Mouse (Mus musculus): ENCODE data around the gene Tspan9. TPM values are rescaled to one million over a fixed set of nuclear protein-coding genes. Genes with fewer than 3 reads are reported as not detected.
A peak's percentile ranks its signal among the peaks of the same experiment; 100 is the strongest.

The Tspan9 gene
- total RNA-seq, 2 experiments from 2014 or later = 0.26 TPM; not detected in 1

- no peak for ATAC-seq (ENCODE audit: poor library complexity, severe bottlenecking)
Observed at GRCm38 (mm10) chr6:128078508-128078907, 64.9 kb downstream of the Tspan9 start.

GRCm38 (mm10) chr6:128076104-128077020 is 67.0 kb downstream of the Tspan9 start:
- no peak for ATAC-seq (ENCODE audit: poor library complexity, severe bottlenecking)

- no peak for ATAC-seq (ENCODE audit: poor library complexity, severe bottlenecking)
Observed at GRCm38 (mm10) chr6:128075453-128076003, 67.9 kb downstream of the Tspan9 start.

DNA sequence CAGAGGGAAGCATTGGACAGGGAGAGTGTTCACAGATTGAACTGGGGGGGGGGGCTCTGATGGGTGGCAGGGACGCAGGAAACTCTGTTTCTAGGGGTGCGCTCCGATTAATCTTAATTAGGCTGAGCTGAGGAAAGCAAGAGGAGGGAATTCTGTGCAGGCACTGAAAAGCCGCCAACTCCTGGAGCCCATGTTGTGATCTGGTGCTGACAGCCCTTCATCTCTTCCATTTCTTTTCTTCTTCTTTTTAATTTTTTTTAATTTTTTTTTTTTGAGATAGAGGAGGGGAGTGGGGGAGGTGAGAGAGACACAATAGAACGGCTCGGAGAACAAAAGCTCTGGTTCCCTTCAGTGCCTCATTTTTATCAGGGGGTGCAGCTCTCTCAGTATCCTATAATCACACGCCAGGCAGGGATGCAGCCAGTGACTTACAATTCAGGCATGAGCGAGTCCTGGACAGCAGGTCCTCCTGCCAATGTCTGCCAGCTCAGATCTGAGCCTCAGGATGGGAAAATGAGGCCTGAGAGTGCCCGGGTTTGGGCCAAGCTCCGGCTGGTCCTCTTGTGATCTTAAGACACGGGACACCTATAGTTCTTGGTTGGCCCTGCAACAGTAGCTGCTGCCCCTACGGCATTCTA is 72.4 kb downstream of the Tspan9 start:
- ATAC-seq (ENCODE audit: poor library complexity, severe bottlenecking) = no peak

- no peak for ATAC-seq (ENCODE audit: poor library complexity, severe bottlenecking)
Observed at GRCm38 (mm10) chr6:128070072-128070872, 73.1 kb downstream of the Tspan9 start.

DNA sequence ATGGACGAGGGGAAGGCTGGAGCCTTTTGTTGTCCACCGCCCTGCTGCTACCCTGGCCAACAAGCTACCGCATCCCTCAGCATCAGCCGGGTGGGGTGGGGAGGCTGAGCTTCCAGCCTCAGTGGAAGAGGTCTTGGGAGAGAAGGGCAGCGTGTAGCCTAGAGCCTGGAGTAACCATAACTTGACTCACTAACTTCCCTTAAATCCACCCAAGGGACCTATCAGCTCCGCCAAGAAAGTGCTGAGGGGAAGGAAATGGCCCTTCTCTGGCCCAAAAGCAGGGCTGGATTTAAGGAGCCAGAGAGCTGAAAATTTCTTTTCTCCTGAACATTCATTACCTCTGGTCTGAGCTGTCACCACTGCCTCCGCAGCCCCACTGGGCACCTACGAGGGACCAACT is 75.2 kb downstream of the Tspan9 start:
- ATAC-seq (ENCODE audit: poor library complexity, severe bottlenecking) = no peak

GRCm38 (mm10) chr6:128065982-128066381 is 77.4 kb downstream of the Tspan9 start:
- ATAC-seq (ENCODE audit: poor library complexity, severe bottlenecking) = peak; percentile 16; the same call in 1 of the 2 replicates

DNA sequence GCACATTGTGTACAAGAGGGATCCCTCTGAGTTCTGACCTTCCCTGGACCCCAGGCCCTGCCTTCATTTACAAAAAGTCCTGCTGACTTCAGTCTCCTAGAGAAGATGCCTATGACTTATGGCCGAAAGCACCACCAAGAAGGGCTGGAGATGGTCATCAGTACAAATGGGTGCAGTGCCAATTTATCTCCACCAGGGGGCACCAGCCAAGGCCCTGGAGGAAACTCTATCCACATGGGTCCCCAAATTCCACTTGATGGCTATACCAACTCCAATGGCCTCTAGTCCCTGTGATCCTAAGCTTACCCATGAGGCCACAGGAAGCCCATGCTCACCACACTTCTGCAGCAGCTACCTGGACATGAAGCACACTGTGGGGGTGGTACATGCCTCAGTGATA is 79.9 kb downstream of the Tspan9 start:
- 0 out of 2 replicates have a peak, but pooled peaks have one; percentile 33 for ATAC-seq (ENCODE audit: poor library complexity, severe bottlenecking)

GRCm38 (mm10) chr6:128062784-128063183 is 80.6 kb downstream of the Tspan9 start:
- ATAC-seq (ENCODE audit: poor library complexity, severe bottlenecking) = no peak

DNA sequence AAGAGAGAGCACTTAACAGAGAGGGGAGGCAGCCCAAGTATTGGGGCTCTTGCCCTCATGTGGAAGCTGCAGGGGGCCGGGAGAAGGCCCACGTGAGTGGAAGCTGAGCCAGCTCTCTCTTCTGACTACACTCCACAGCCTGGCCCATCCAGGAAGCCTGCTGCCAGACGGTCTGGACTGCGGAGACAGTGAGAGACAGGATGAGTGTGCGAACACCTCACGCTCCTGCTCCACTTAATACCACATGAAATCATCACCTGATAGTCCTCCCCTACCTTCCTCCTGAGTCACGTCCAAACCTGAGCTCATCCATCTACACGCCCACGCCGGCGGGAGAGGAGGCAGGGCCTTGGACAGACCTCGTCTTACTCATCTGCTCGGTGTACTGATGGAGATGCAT is 81.2 kb downstream of the Tspan9 start:
- no peak for ATAC-seq (ENCODE audit: poor library complexity, severe bottlenecking)

DNA sequence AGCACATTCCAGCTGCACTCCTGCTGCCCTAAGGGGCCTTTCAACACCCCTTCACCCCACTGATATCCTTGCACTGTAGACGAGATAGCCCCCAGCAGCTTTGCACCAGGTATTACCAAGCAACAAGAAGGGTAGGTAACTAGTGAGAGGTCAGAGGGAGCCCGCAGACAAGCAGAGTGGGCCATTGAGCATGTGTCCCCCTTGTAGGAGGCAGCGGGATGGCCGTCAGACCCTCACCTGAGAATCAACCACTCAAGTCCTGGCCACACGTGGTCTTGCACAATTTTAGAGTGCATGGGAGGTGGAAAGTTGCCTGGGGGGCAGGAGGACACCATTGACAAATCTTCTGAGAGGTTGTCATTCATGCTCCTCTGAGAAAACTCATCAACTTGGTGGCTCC is 82.1 kb downstream of the Tspan9 start:
- no peak for ATAC-seq (ENCODE audit: poor library complexity, severe bottlenecking)

DNA sequence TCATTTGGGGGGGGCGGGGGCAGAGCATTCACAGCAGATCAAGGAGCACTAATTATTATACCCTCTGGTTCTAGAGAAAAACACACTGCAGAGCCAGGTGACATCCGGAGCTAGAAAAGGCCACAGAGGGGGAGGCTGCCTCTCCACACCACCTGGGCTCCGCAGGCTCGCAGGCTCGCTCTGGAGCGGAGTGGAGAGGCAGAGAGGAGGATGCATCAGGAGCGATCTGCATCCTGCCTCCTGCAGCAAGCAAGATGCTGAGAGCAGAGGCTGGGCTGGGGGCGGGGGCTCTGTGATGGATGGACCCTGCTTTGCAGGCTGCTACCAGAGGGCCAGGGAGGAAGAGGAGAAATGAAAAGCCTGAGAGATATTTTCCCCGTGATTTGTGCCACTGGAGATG is 84.8 kb downstream of the Tspan9 start:
- no peak for ATAC-seq (ENCODE audit: poor library complexity, severe bottlenecking)

DNA sequence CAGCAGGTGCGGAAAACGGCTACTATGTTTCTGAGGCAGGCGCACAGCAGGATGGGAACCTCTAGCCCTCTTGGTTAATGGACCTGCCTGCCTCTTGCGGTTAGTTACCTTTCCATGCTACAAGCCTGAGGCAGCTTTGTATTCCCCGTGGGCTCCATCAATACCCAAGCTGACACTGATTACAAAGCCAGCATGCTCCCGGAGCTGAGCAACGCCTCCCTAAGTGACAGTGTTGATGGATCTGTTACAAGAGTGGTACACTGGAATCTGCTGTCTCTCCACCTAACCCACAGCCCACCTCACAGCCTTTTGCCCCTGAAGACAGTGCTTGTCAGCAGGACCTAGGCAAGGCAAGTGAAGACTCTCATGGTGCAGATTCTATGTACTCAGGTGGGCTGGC is 85.2 kb downstream of the Tspan9 start:
- ATAC-seq (ENCODE audit: poor library complexity, severe bottlenecking) = no peak

- no peak for ATAC-seq (ENCODE audit: poor library complexity, severe bottlenecking)
Observed at GRCm38 (mm10) chr6:128053000-128053732, 90.2 kb downstream of the Tspan9 start.

DNA sequence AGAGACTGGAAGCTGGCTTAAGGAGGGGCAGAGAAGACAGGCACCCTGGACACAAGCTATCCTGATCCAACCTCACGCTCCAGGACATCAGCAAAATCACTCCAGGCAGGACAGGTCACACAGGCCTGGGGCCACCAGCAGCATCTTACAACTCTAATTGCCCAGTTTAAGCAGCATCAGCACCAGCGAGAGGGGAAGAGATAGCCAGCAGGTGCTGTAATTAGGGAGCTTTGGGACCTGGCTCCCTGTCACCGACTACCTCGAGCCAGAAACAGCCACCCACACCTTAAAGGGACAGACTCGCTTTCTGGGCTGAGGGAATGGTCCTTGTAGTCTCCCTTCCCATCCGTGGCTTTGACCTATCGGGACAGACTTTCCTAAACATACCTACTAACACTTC is 95.7 kb downstream of the Tspan9 start:
- ATAC-seq (ENCODE audit: poor library complexity, severe bottlenecking) = no peak

DNA sequence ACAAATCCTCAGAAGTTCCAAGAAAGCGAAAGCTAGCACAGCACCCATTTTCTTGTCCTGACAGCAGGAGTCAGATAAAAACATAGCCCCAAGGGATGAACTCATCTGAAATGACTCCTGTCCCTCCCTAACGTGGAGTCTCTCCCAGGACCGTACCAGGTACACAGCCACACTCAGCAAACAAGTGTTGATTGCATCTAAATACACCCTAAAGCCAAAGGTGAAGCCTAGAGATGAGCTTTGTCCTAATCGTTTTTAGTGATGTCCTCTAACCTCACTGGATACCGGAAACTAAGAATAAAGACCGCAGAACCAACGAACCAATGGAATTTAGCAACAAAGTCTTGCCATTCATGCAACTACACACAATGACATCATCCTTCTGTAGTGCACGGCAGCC is 96.2 kb downstream of the Tspan9 start:
- ATAC-seq (ENCODE audit: poor library complexity, severe bottlenecking) = no peak

DNA sequence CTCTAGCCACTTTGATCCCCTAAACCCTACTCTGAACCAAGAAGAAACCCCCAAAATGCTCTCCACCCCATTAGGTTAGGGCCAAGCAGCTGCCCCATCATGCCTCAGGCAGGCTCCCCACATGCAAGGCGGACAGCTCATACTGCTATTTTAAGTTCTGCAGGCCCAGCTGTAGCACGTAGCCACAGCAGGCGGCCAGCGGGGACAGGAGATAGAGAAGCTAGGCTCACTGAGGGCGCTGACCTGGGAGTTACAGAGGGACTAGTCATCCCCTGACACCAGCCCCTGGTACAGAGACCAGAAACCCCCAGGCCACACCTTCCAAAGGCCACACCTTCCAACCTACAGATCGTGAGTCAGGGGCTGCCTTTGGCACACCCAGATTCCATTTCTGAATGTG is 96.6 kb downstream of the Tspan9 start:
- no peak for ATAC-seq (ENCODE audit: poor library complexity, severe bottlenecking)

- peak; percentile 81 for ATAC-seq (ENCODE audit: poor library complexity, severe bottlenecking)
Observed at GRCm38 (mm10) chr6:128044691-128045090, 98.7 kb downstream of the Tspan9 start.

DNA sequence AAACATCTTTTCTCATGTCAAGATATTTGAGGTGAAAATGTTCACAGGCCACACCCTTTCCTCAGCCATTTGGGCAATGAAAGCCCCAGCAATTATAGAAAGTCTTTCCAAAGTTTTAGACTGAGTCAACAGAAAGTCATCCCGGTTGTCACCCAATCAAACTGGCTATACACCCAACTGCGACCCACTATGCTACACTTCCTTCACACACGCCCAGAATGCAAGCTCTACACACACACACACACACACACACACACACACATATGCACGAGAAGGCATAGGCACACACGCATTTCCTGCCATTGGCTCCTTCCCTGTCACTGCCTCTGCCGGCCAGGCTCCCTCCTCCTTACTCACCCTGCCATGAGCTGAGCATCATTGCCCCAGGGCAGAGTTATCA is 99.9 kb downstream of the Tspan9 start:
- ATAC-seq (ENCODE audit: poor library complexity, severe bottlenecking) = 0 out of 2 replicates have a peak, but pooled peaks have one; percentile 12

DNA sequence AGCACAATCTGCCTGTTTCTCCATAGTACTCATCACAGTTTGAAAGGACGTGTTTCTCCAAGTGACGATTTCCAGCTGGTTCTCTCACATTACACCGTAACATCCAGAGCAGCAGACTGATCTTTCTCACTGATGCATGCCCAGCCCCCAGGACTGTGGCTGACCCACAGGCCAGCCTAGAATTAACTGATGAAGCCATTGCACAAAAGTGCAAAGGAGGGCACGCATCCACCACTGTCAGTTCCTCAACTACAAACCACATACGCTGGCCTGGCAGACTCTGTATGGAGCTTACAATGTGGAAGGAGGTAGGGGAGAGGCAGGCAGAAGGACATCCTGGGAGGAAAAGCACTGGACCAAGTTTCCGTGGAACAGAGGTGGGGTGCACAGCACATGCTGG is 101.6 kb downstream of the Tspan9 start:
- peak; percentile 26; the same call in 1 of the 2 replicates for ATAC-seq (ENCODE audit: poor library complexity, severe bottlenecking)

Data from megakaryocyte, adult 5-6 weeks (primary cell).